Mouse (Mus musculus) E14TG2a.4 (cell line): ENCODE results near the gene Ints6l.

Experiments
- CTCF ChIP-seq: conservative IDR thresholded peaks from 2 replicates; pipeline ENCODE4 v1.5.1; 2014; ENCODE audit warnings: low read length
- POU5F1 ChIP-seq: IDR thresholded peaks from 2 replicates; pipeline ENCODE4 v1.6.1; 2014; ENCODE audit warnings: low read length, borderline replicate concordance

- TF ChIP-seq POU5F1, result no peak
- TF ChIP-seq CTCF, result no peak
These were observed 13.0 kb downstream of the Ints6l start for GRCm38 (mm10) chrX:56467688-56468087.
